Mouse (Mus musculus): ENCODE results near the gene Crybb1.

- TF ChIP-seq CTCF (IDR thresholded peaks at IDR 0.05; ENCODE audit: borderline replicate concordance, control insufficient read depth, extremely low read depth, insufficient read depth, low read length, poor library complexity), result no peak
- TF ChIP-seq POLR2A (IDR thresholded peaks at IDR 0.05; ENCODE audit: control insufficient read depth, extremely low read depth, insufficient read depth, low read length, poor library complexity), result peak; percentile 23; the same call in 1 of the 2 replicates
These were observed 21.3 kb downstream of the Crybb1 start for GRCm38 (mm10) chr5:112276907-112277348.
